Mouse (Mus musculus) stomach, postnatal 0 days (tissue): ENCODE results near the gene Myh7. TPM values are rescaled to one million over a fixed set of nuclear protein-coding genes. Genes with fewer than 3 reads are reported as not detected.
"Not testable (repeated sequence)": the region's sequence is repeated elsewhere in the genome, so short reads cannot be mapped to it uniquely, and the experiment has no call there.

Source experiments
- ATAC-seq: fragments of 200-750 bp; cut with Nextera tagmentation; 2 replicates; pipeline ENCODE4 v1.8.0; 2017; ENCODE audit not compliant: low FRiP score, low TSS enrichment
- DNase-seq: peaks from one replicate; pipeline ENCODE4 v3.0.0-alpha.2; 2016; ENCODE audit warnings: low spot score
- H3K27ac ChIP-seq: fragments of 300-500 bp; sonication (generic); replicated peaks from 2 replicates; pipeline ENCODE4 v1.5.1; 2014; ENCODE audit warnings: mild to moderate bottlenecking, control low read depth
- H3K27me3 ChIP-seq: fragments of 300-500 bp; sonication (generic); 2 replicates; pipeline ENCODE4 v1.6.1; 2014; ENCODE audit warnings: low read length; ENCODE audit not compliant: control insufficient read depth, insufficient read depth
- H3K36me3 ChIP-seq: fragments of 300-500 bp; sonication (generic); 2 replicates; pipeline ENCODE4 v1.6.1; 2014; ENCODE audit warnings: low read length, mixed read lengths; ENCODE audit not compliant: control insufficient read depth, insufficient read depth
- H3K4me1 ChIP-seq: fragments of 300-500 bp; sonication (generic); replicated peaks from 2 replicates; pipeline ENCODE4 v1.6.1; 2014; ENCODE audit warnings: antibody characterized with exemption; ENCODE audit not compliant: control insufficient read depth, insufficient read depth
- H3K4me2 ChIP-seq: fragments of 300-500 bp; sonication (generic); replicated peaks from 2 replicates; pipeline ENCODE4 v1.6.1; 2014; ENCODE audit warnings: low read depth, mild to moderate bottlenecking, control low read depth, moderate library complexity
- H3K4me3 ChIP-seq: fragments of 300-500 bp; sonication (generic); 2 replicates; pipeline ENCODE4 v1.5.1; 2014; ENCODE audit warnings: low read depth, low read length, control low read depth
- H3K9ac ChIP-seq: fragments of 300-500 bp; sonication (generic); 2 replicates; pipeline ENCODE4 v1.6.1; 2014; ENCODE audit warnings: mild to moderate bottlenecking, low read length, control low read depth, mixed read lengths
- H3K9me3 ChIP-seq: fragments of 300-500 bp; sonication (generic); 2 replicates; pipeline ENCODE4 v1.6.1; 2016; ENCODE audit warnings: low read length; ENCODE audit not compliant: control insufficient read depth
- CTCF ChIP-seq: IDR thresholded peaks from 2 replicates; pipeline ENCODE4 v1.5.1; 2016; ENCODE audit warnings: antibody characterized with exemption, low read depth, mild to moderate bottlenecking, moderate library complexity
- EP300 ChIP-seq: optimal IDR thresholded peaks from 2 replicates; pipeline ENCODE3; 2016; ENCODE audit warnings: antibody characterized with exemption
- WGBS: fragments of 180-500 bp; shearing (Covaris S2); extraction: QIAGEN DNeasy Blood & Tissue Kit; methylation state at CpG from one replicate; pipeline ENCODE4 v1.1.7; 2014; 5-methylcytosine and 5-hydroxymethylcytosine counted together
- polyA plus RNA-seq: library from polyadenylated mRNA; unstranded; fragments of >200 nt; fragmentation: Nextera tagmentation; extraction: Ambion mirVana; gene quantifications from 2 replicates; pipeline ENCODE4 v1.2.1, GENCODE M21; 2015

The Myh7 gene
- polyA plus RNA-seq, 1 experiment from 2014 or later, result 1.4 TPM

DNA sequence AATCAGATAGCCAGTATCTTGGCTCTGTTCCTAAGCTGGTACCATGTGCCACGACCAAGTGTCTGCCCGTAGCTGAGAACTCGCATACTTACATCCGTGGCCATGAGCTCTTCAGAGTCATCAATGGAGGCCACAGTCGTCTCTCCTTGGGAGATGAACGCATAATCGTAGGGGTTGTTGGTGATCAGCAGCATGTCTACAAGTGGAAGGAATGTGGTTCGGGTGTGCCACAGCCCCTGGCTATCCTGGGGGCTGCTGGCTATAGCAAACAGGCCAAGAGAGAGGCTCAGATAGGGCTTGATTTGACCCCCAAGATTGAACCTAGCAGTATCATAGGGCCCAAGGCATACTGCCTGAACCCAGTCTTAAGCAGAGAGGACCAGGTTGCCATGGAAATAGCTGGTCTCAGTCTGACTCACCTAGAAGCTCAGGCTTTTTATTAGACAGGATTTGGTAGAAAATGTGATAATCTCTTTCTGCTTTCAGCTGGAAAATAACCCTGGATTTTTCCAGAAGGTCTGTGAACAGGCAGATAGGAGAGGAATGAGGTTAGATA lies 4.5 kb downstream of the Myh7 start:
- H3K4me2 ChIP-seq, result no peak overlapping the region
- no peaks in the 10 kb centered on the region for H3K4me1 ChIP-seq
- H3K9ac ChIP-seq, result no peak overlapping the region
- TF ChIP-seq CTCF, result no peak
- TF ChIP-seq EP300, result no peak
- no peaks in the 10 kb centered on the region for H3K36me3 ChIP-seq
- H3K27ac ChIP-seq, result no peak overlapping the region
- no peak overlapping the region for H3K4me3 ChIP-seq
- WGBS, result 83% methylated on average over 8 of the region's 8 CpGs
- no peaks in the 10 kb centered on the region for H3K27me3 ChIP-seq
- no peaks in the 10 kb centered on the region for H3K9me3 ChIP-seq
- ATAC-seq (no peak), DNase-seq (no peak)

GRCm38 (mm10) chr14:54988882-54989281 lies 5.5 kb downstream of the Myh7 start:
- H3K27ac ChIP-seq, result no peak overlapping the region
- 86% methylated on average over 13 of the region's 13 CpGs for whole genome bisulfite sequencing
- no peak overlapping the region for H3K9ac ChIP-seq
- no peak for ATAC-seq
- H3K36me3 ChIP-seq, result no peaks in the 10 kb centered on the region
- H3K4me2 ChIP-seq, result no peak overlapping the region
- H3K27me3 ChIP-seq, result no peaks in the 10 kb centered on the region
- H3K9me3 ChIP-seq, result no peaks in the 10 kb centered on the region
- DNase-seq, result no peak
- no peaks in the 10 kb centered on the region for H3K4me1 ChIP-seq
- TF ChIP-seq EP300 (no peak), CTCF (no peak)
- H3K4me3 ChIP-seq, result no peak overlapping the region

- ATAC-seq, result not testable (repeated sequence)
- WGBS, result 90% methylated on average over 9 of the region's 9 CpGs
Observed at GRCm38 (mm10) chr14:54988350-54988874, 6.0 kb downstream of the Myh7 start.

GRCm38 (mm10) chr14:54981934-54982333 lies 12.5 kb downstream of the Myh7 start:
- Histone ChIP-seq H3K27ac (no peak overlapping the region), H3K4me2 (no peak overlapping the region), H3K36me3 (no peaks in the 10 kb centered on the region), H3K27me3 (no peaks in the 10 kb centered on the region), H3K9ac (no peak overlapping the region), H3K9me3 (no peaks in the 10 kb centered on the region), H3K4me3 (no peak overlapping the region), H3K4me1 (no peaks in the 10 kb centered on the region)
- ATAC-seq (no peak), DNase-seq (no peak)
- TF ChIP-seq CTCF (no peak), EP300 (no peak)
- WGBS, result 91% methylated on average over 7 of the region's 7 CpGs

More at GRCm38 (mm10) chr14:54988350-54988874, 6.0 kb downstream of the Myh7 start:
- H3K36me3 ChIP-seq, H3K27ac ChIP-seq, H3K4me2 ChIP-seq, H3K9ac ChIP-seq, H3K4me1 ChIP-seq, H3K9me3 ChIP-seq, H3K27me3 ChIP-seq, DNase-seq, H3K4me3 ChIP-seq: not testable (repeated sequence)

- Histone ChIP-seq H3K27me3 (no peaks in the 10 kb centered on the region), H3K9ac (no peak overlapping the region), H3K36me3 (no peaks in the 10 kb centered on the region), H3K4me2 (no peak overlapping the region), H3K4me1 (no peaks in the 10 kb centered on the region), H3K4me3 (no peak overlapping the region), H3K9me3 (no peaks in the 10 kb centered on the region), H3K27ac (no peak overlapping the region)
- ATAC-seq (no peak), DNase-seq (no peak)
- 86% methylated on average over 8 of the region's 8 CpGs for WGBS
- no peak for TF ChIP-seq CTCF
- no peak for TF ChIP-seq EP300
Observed at GRCm38 (mm10) chr14:54978664-54979063, 15.8 kb downstream of the Myh7 start.

GRCm38 (mm10) chr14:54976633-54977032 lies 17.8 kb downstream of the Myh7 start, which contains the start of gene Gm17428:
TSS of gene Gm17428 (plus strand) at chr14:54976933.
- no peak within 1 kb of the TSS for H3K27ac ChIP-seq
- ATAC-seq, result no peak
- H3K36me3 ChIP-seq, result no peaks in the 10 kb centered on the region
- H3K27me3 ChIP-seq, result no peaks in the 10 kb centered on the region
- no peak within 1 kb of the TSS for H3K9ac ChIP-seq
- no peak within 1 kb of the TSS for H3K4me3 ChIP-seq
- no peak within 1 kb of the TSS for H3K4me2 ChIP-seq
- H3K9me3 ChIP-seq, result no peaks in the 10 kb centered on the region
- WGBS, result 66% methylated on average over 1 of the region's 1 CpGs
- no peaks in the 10 kb centered on the region for H3K4me1 ChIP-seq
- no peak for DNase-seq
- TF ChIP-seq EP300, result no peak
- no peak for TF ChIP-seq CTCF
